ENCODE assay signal across 9 mouse cellular contexts in genomic region chr13:57259920-57260319, GRCm38 (mm10).
A peak's percentile ranks its signal among the peaks of the same experiment; 100 is the strongest.
DNase-seq lines count a peak whose midpoint lies in the region; ATAC-seq and TF ChIP-seq lines count a peak whose summit lies in the region.
"Had no signal": no experiment of that assay in that cellular context is flagged by ENCODE, and none has a peak within 500 bp of the region (broad histone marks: within the 10 kb centered on the region; RNA-seq: fewer than 3 reads in every experiment).

No protein-coding gene starts in this region.

- no peak overlapping the region for H3K27ac ChIP-seq in CH12.LX (ENCODE audit: insufficient read depth, low read depth)
- no peak overlapping the region for H3K27ac ChIP-seq in heart, postnatal 0 days (ENCODE audit: low read depth)
- H3K27ac ChIP-seq in lung, embryonic 15.5 days = no peak overlapping the region
- H3K27ac ChIP-seq: embryonic facial prominence, embryonic 15.5 days had no signal

- peaks cover 73% of the 10 kb centered on the region for H3K9me3 ChIP-seq in CH12.LX (replicated peaks; ENCODE audit: low read length)
- H3K9me3 ChIP-seq in heart, postnatal 0 days (replicated peaks; ENCODE audit: control insufficient read depth, low read length) = no peaks in the 10 kb centered on the region
- H3K9me3 ChIP-seq in lung, embryonic 15.5 days = no peaks in the 10 kb centered on the region
- H3K9me3 ChIP-seq: embryonic facial prominence, embryonic 15.5 days had no signal

- TF ChIP-seq CTCF in CH12.LX (conservative IDR thresholded peaks at IDR 0.05 in 1 of 2, IDR thresholded peaks at IDR 0.05 in 1 of 2; ENCODE audit: low read depth in 2 of 2, low read length in 2 of 2) = peak in 1 of 2 experiments; percentile 33; a peak in 1 of 4 replicates
- peak; percentile 95 for TF ChIP-seq CTCF in heart, postnatal 0 days (IDR thresholded peaks at IDR 0.05; ENCODE audit: low read depth)

- no peak for DNase-seq in CH12.LX (ENCODE audit: extremely low read depth)
- DNase-seq in adrenal gland, postnatal 25 days = peak; percentile 81
- DNase-seq in embryo, embryonic 9.5 days (ENCODE audit: extremely low spot score) = peak; percentile 78
- peak; percentile 29 for DNase-seq in heart, postnatal 0 days (ENCODE audit: low spot score)
- peak; percentile 21 for DNase-seq in large intestine, adult 2 months (ENCODE audit: low read depth, low spot score)
- peak; percentile 77 for DNase-seq in retina, postnatal 7 days (ENCODE audit: low read depth, low spot score)
- peak; percentile 51 to 78 for DNase-seq in urinary bladder, postnatal 4 days (ENCODE audit: low spot score in 2 of 2)

- H3K27me3 ChIP-seq in CH12.LX (replicated peaks) = no peaks in the 10 kb centered on the region
- H3K27me3 ChIP-seq in heart, postnatal 0 days (ENCODE audit: control insufficient read depth, insufficient read depth, low read length) = no peaks in the 10 kb centered on the region
- H3K27me3 ChIP-seq in lung, embryonic 15.5 days = no peaks in the 10 kb centered on the region
- H3K27me3 ChIP-seq: embryonic facial prominence, embryonic 15.5 days had no signal

- no peak overlapping the region for H3K4me3 ChIP-seq in CH12.LX (replicated peaks in 1 of 3; ENCODE audit: low read depth in 2 of 3, low read length in 2 of 3, poor library complexity in 1 of 3)
- no peak overlapping the region for H3K4me3 ChIP-seq in heart, postnatal 0 days (ENCODE audit: low read depth, low read length)
- H3K4me3 ChIP-seq in lung, embryonic 15.5 days = no peak overlapping the region
- H3K4me3 ChIP-seq: embryonic facial prominence, embryonic 15.5 days had no signal

- TF ChIP-seq POLR2A in CH12.LX (IDR thresholded peaks at IDR 0.05; ENCODE audit: low read depth, low read length) = no peak

- 6% methylated on average over 6 of the region's 6 CpGs for WGBS in heart, postnatal 0 days
- WGBS in large intestine, adult 2 months = 6% methylated on average over 6 of the region's 6 CpGs
- WGBS in lung, embryonic 15.5 days = 3% methylated on average over 6 of the region's 6 CpGs

- dilution Hi-C loops in CH12.LX (cut with MboI; ENCODE audit: extremely low pct_ligation_motif_present, extremely low pct_unique_long_range_greater_than_20kb, low sequenced_read_pairs) = no loop called here

- H3K36me3 ChIP-seq in CH12.LX (replicated peaks in 1 of 2; ENCODE audit: control insufficient read depth in 1 of 2, insufficient read depth in 1 of 2, low read length in 1 of 2) = no peaks in the 10 kb centered on the region
- no peaks in the 10 kb centered on the region for H3K36me3 ChIP-seq in heart, postnatal 0 days (replicated peaks; ENCODE audit: control insufficient read depth, insufficient read depth, low read length)
- H3K36me3 ChIP-seq in lung, embryonic 15.5 days = no peaks in the 10 kb centered on the region
- H3K36me3 ChIP-seq: embryonic facial prominence, embryonic 15.5 days had no signal

- H3K79me2 ChIP-seq in CH12.LX (replicated peaks; ENCODE audit: control insufficient read depth, extremely low read depth, insufficient read depth, poor library complexity, severe bottlenecking) = no peaks in the 10 kb centered on the region

- ATAC-seq in heart, postnatal 0 days (ENCODE audit: insufficient read depth, low read depth) = no peak
- 0 out of 2 replicates have a peak, but pooled peaks have one; percentile 11 for ATAC-seq in lung, embryonic 15.5 days (ENCODE audit: borderline replicate concordance, extremely low read depth, low FRiP score, low TSS enrichment)

- H3K9ac ChIP-seq in CH12.LX (ENCODE audit: insufficient read depth, low read depth) = no peak overlapping the region
- no peak overlapping the region for H3K9ac ChIP-seq in heart, postnatal 0 days (replicated peaks; ENCODE audit: low read depth, low read length)
- no peak overlapping the region for H3K9ac ChIP-seq in lung, embryonic 15.5 days
- H3K9ac ChIP-seq: embryonic facial prominence, embryonic 15.5 days had no signal

- H3K4me2 ChIP-seq in CH12.LX (ENCODE audit: insufficient read depth, low read depth, poor library complexity, severe bottlenecking) = no peak overlapping the region
- no peak overlapping the region for H3K4me2 ChIP-seq in heart, postnatal 0 days (ENCODE audit: low read depth, low read length)
- no peak overlapping the region for H3K4me2 ChIP-seq in lung, embryonic 15.5 days
- H3K4me2 ChIP-seq: embryonic facial prominence, embryonic 15.5 days had no signal

- H3K4me1 ChIP-seq in CH12.LX (ENCODE audit: control insufficient read depth in 1 of 2, insufficient read depth in 2 of 2) = no peaks in the 10 kb centered on the region
- H3K4me1 ChIP-seq in heart, postnatal 0 days (ENCODE audit: control insufficient read depth, insufficient read depth) = no peaks in the 10 kb centered on the region
- no peaks in the 10 kb centered on the region for H3K4me1 ChIP-seq in lung, embryonic 15.5 days
- H3K4me1 ChIP-seq: embryonic facial prominence, embryonic 15.5 days had no signal

- peak; percentile 13 for TF ChIP-seq RAD21 in CH12.LX (IDR thresholded peaks at IDR 0.05; ENCODE audit: low read depth, low read length)

- in situ Hi-C loops in CH12.LX (cut with MboI; ENCODE audit: low pct_ligation_motif_present, low pct_unique_long_range_greater_than_20kb, low sequenced_read_pairs) = loop anchor here (25.0 kb wide), 1 partner anchor 448 kb away; no protein-coding TSS in a partner anchor

- no peak for TF ChIP-seq EP300 in CH12.LX (IDR thresholded peaks at IDR 0.05; ENCODE audit: low read length)
- TF ChIP-seq EP300 in heart, postnatal 0 days (IDR thresholded peaks at IDR 0.05; ENCODE audit: low read depth) = no peak

TF ChIP-seq in CH12.LX, 34 proteins besides CTCF, POLR2A, EP300 and RAD21:
- TF ChIP-seq UBTF (IDR thresholded peaks at IDR 0.05; ENCODE audit: low read depth, low read length) = no peak
- 0 out of 2 replicates have a peak, but pooled peaks have one; percentile 9 for TF ChIP-seq SMC3 (IDR thresholded peaks at IDR 0.05; ENCODE audit: low read depth, low read length)
- no peak for TF ChIP-seq CHD2 (IDR thresholded peaks at IDR 0.05; ENCODE audit: low read length)
